Mouse (Mus musculus) limb, embryonic 14.5 days (tissue): ENCODE measurements around the gene Dag1. TPM values are rescaled to one million over a fixed set of nuclear protein-coding genes. Genes with fewer than 3 reads are reported as not detected.
A peak's percentile ranks its signal among the peaks of the same experiment; 100 is the strongest.

Experiments used
- ATAC-seq: fragments of 200-750 bp; cut with Nextera tagmentation; 2 replicates; pipeline ENCODE4 v1.8.0; 2017; ENCODE audit warnings: low read depth, moderate number of reproducible peaks, moderate TSS enrichment; ENCODE audit not compliant: low FRiP score
- DNase-seq: peaks from one replicate; pipeline ENCODE4 v3.0.0-alpha.2; 2015; ENCODE audit warnings: low spot score
- H3K27ac ChIP-seq: fragments of 300-500 bp; sonication (generic); replicated peaks from 2 replicates; pipeline ENCODE4 v1.5.1; 2014; ENCODE audit warnings: low read depth, mild to moderate bottlenecking, low read length, moderate library complexity, mixed read lengths
- H3K27me3 ChIP-seq: fragments of 300-500 bp; sonication (generic); 2 replicates; pipeline ENCODE4 v1.6.1; 2014; ENCODE audit warnings: low read length, mixed read lengths; ENCODE audit not compliant: control insufficient read depth, insufficient read depth
- H3K36me3 ChIP-seq: fragments of 300-500 bp; sonication (generic); 2 replicates; pipeline ENCODE4 v1.6.1; 2014; ENCODE audit warnings: mild to moderate bottlenecking, low read length, moderate library complexity, mixed read lengths; ENCODE audit not compliant: control insufficient read depth, insufficient read depth
- H3K4me1 ChIP-seq: fragments of 300-500 bp; sonication (generic); 2 replicates; pipeline ENCODE4 v1.6.1; 2014; ENCODE audit warnings: antibody characterized with exemption, low read length, mixed read lengths; ENCODE audit not compliant: control insufficient read depth, insufficient read depth
- H3K4me2 ChIP-seq: fragments of 300-500 bp; sonication (generic); replicated peaks from 2 replicates; pipeline ENCODE4 v1.6.1; 2014; ENCODE audit warnings: low read depth, mild to moderate bottlenecking, low read length, moderate library complexity; ENCODE audit not compliant: severe bottlenecking
- H3K4me3 ChIP-seq: fragments of 300-500 bp; sonication (generic); replicated peaks from 2 replicates; pipeline ENCODE4 v1.5.1; 2014; ENCODE audit warnings: low read length
- H3K9ac ChIP-seq: fragments of 300-500 bp; sonication (generic); 2 replicates; pipeline ENCODE4 v1.6.1; 2014; ENCODE audit warnings: mild to moderate bottlenecking, low read depth, low read length, moderate library complexity; ENCODE audit not compliant: severe bottlenecking
- H3K9me3 ChIP-seq: fragments of 300-500 bp; sonication (generic); 2 replicates; pipeline ENCODE4 v1.6.1; 2016; ENCODE audit warnings: low read length; ENCODE audit not compliant: control insufficient read depth
- POLR2A ChIP-seq: fragments of 200-500 bp; IDR thresholded peaks from 2 replicates; pipeline ENCODE4 v1.8.0; 2012; ENCODE audit warnings: inconsistent platforms, mild to moderate bottlenecking, moderate library complexity, borderline replicate concordance; ENCODE audit not compliant: insufficient read depth, insufficient read length; ENCODE audit errors: extremely low read depth
- WGBS: fragments of 180-500 bp; shearing (Covaris S2); extraction: QIAGEN DNeasy Blood & Tissue Kit; methylation state at CpG from one replicate; pipeline ENCODE4 v1.1.7; 2014; 5-methylcytosine and 5-hydroxymethylcytosine counted together
- polyA plus RNA-seq, 2 experiments: library from polyadenylated mRNA; depleted of rRNA in 1 of 2; stranded (reverse) in 1 of 2; unstranded in 1 of 2; fragments of >200 nt; fragmentation: Nextera tagmentation in 1 of 2; extraction: Ambion mirVana in 1 of 2; gene quantifications; 2 replicates each; pipeline versions ENCODE4 v1.2.1 to v1.2.3; 2012 to 2014

Gene Dag1
- polyA plus RNA-seq, 2 experiments, result 49.7 to 82.5 TPM

GRCm38 (mm10) chr9:108263131-108263681, 552 bp downstream of the Dag1 start:
- Histone ChIP-seq H3K9ac (peak overlapping the region; percentile 80), H3K4me3 (peak overlapping the region; percentile 93), H3K4me2 (peak overlapping the region; percentile 76), H3K9me3 (no peaks in the 10 kb centered on the region), H3K36me3 (no peaks in the 10 kb centered on the region), H3K27me3 (no peaks in the 10 kb centered on the region), H3K27ac (peak overlapping the region; percentile 68), H3K4me1 (peaks cover 16% of the 10 kb centered on the region)
- no peak for TF ChIP-seq POLR2A
- DNase-seq (no peak), ATAC-seq (peak; percentile 21)
- WGBS, result 1% methylated on average over 39 of the region's 62 CpGs

- DNase-seq (no peak), ATAC-seq (no peak)
- H3K36me3 ChIP-seq, result no peaks in the 10 kb centered on the region
- H3K9me3 ChIP-seq, result no peaks in the 10 kb centered on the region
- no peaks in the 10 kb centered on the region for H3K27me3 ChIP-seq
- H3K9ac ChIP-seq, result peak overlapping the region; percentile 80
- H3K4me3 ChIP-seq, result peak overlapping the region; percentile 93
- peaks cover 16% of the 10 kb centered on the region for H3K4me1 ChIP-seq
- 37% methylated on average over 11 of the region's 11 CpGs for WGBS
- no peak for TF ChIP-seq POLR2A
- peak overlapping the region; percentile 68 for H3K27ac ChIP-seq
- H3K4me2 ChIP-seq, result peak overlapping the region; percentile 76
Observed at GRCm38 (mm10) chr9:108262494-108263049, 1.2 kb downstream of the Dag1 start.

GRCm38 (mm10) chr9:108261865-108262264, 1.9 kb downstream of the Dag1 start:
- H3K4me2 ChIP-seq, result peak overlapping the region; percentile 76
- no peak for ATAC-seq
- H3K27me3 ChIP-seq, result no peaks in the 10 kb centered on the region
- peaks cover 16% of the 10 kb centered on the region for H3K4me1 ChIP-seq
- WGBS, result 70% methylated on average over 7 of the region's 7 CpGs
- H3K4me3 ChIP-seq, result 0 out of 2 replicates have a peak overlapping the region, but pooled peaks have one; percentile 93
- H3K27ac ChIP-seq, result no peak overlapping the region
- no peaks in the 10 kb centered on the region for H3K36me3 ChIP-seq
- H3K9ac ChIP-seq, result no peak overlapping the region; the same call in 1 of the 2 replicates
- DNase-seq, result no peak
- no peak for TF ChIP-seq POLR2A
- H3K9me3 ChIP-seq, result no peaks in the 10 kb centered on the region

GRCm38 (mm10) chr9:108260526-108260925, 3.2 kb downstream of the Dag1 start:
- Histone ChIP-seq H3K27me3 (no peaks in the 10 kb centered on the region), H3K4me1 (peaks cover 16% of the 10 kb centered on the region), H3K27ac (no peak overlapping the region), H3K9me3 (no peaks in the 10 kb centered on the region), H3K9ac (no peak overlapping the region), H3K36me3 (no peaks in the 10 kb centered on the region), H3K4me3 (no peak overlapping the region), H3K4me2 (no peak overlapping the region)
- TF ChIP-seq POLR2A, result no peak
- whole genome bisulfite sequencing, result 78% methylated on average over 4 of the region's 4 CpGs
- DNase-seq, result no peak
- no peak for ATAC-seq

GRCm38 (mm10) chr9:108252766-108253165, 11.0 kb downstream of the Dag1 start:
- no peak overlapping the region for H3K9ac ChIP-seq
- ATAC-seq (no peak), DNase-seq (no peak)
- no peak overlapping the region for H3K4me2 ChIP-seq
- H3K4me3 ChIP-seq, result no peak overlapping the region
- H3K36me3 ChIP-seq, result peaks cover 21% of the 10 kb centered on the region
- no peaks in the 10 kb centered on the region for H3K27me3 ChIP-seq
- 92% methylated on average over 7 of the region's 7 CpGs for WGBS
- H3K4me1 ChIP-seq, result no peaks in the 10 kb centered on the region
- TF ChIP-seq POLR2A, result no peak
- no peak overlapping the region for H3K27ac ChIP-seq
- H3K9me3 ChIP-seq, result no peaks in the 10 kb centered on the region
